Mouse (Mus musculus) spleen, adult 18-20 months (tissue): Measurements from ENCODE around the gene Ascc3.

Experiments
- DNase-seq, 2 experiments: peaks; one replicate each; pipeline ENCODE4 v3.0.0; 2022; ENCODE audit warnings: mixed read lengths in 2 of 2

Gene Ascc3

DNA sequence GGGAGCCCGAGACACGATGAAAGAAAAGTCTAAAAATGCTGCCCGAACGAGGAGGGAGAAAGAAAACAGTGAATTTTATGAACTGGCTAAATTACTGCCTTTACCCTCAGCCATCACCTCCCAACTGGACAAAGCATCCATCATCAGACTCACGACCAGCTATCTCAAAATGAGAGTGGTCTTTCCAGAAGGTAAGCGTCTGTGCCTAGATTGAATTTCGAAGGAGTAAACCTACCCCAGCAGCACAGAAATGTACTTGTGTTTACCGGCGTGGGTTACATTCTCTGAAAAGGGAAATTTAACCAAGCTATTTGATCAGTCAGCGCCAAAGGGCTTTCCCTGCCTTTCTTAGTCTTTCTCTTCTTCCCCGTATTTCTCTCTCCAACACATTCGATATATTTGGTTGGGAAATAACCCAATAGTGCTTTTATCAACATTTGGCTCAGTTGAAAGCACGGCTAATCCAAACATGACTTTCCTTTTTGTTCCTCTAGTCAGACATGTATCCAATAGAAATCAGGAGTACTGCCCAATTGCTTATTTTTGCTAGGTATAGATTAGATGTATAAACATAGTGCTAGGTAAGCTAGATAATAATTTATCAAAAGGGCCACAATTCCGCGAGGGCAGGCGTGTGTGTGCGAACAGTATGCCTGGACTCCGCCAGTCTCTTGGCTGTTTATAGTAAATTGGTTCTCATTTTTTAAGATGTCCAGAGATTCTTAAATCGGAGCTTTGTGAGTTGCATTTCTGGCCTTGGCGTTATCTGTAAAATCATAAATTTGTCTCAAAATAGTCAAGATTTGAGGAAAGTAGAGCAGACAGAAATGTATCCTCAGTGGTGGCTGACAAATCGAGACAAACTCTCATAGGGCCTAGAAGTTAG is 303.7 kb downstream of the Ascc3 start:
- no peak for DNase-seq

DNA sequence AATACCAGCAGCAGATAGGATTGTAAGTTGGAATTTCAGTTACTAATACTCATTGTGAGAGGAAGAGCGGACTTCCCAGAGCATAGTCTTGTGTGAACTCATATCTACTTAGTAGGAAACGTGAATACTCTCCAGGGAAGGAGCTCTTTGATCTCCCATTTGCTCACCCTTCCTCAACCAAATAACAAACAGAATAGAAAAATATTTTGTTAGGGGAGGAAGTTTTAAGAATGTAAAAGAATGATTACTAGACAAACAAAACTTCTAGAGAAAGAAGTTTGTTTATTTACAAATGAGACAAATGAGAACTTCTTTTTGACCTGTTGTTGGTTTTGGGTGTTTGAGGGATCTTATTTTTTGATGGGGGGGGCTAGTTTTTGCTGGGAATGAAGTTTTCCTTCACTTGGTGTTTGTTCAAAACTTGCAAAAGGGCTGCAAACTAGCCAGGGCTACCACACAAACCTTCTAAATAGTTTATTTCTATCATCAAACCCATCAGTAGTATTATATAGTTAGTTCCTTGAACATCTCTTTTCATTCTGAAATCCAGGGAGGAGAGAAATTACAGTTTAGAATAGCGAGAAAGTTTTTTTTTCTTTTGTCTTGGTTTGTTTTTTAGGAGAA is 304.4 kb downstream of the Ascc3 start:
- DNase-seq: no peak

DNA sequence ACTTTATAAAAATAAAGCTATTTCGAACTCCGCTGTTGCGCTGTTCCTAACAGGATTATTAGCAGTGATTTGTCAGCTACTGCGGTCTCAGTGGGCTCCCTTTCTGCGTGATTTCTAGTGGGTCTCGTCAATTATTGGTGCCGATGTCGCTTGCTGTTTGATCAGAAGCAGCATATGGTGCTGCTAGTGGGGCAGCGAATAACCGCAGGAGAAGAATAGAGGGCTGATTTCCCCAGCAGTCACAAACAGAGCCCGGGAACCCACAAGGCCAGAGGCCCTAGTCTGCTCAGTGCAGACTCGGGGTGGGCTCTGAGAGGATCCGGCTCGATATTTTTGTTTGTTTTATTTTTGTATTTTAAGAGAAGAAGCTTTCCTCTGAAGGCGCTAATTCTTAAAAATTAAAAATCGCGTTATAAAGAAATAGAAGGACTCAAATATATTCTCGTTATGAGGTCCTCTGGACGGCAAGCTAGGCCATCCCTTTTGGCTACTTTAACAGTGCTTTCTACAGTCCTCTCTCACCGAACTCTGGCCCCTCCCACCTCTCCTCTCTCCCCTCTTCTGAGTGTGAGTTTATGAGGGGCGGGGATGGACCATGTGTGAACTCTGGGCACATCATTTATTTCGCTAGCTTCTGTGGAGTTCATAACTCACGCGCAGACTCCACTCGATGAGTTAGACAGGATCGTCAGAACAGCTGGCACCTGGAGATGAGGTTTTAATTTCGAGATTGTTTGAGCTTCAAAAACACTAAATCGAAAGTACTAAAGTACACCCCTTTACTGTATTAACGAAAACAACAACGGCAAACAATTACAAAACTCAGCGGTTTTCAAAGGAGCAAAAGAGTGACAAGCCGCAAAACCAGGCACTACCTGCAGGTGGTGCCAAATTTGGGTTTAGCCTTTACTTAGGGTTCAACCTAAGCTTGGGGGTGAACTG is 305.3 kb downstream of the Ascc3 start:
- no peak for DNase-seq

DNA sequence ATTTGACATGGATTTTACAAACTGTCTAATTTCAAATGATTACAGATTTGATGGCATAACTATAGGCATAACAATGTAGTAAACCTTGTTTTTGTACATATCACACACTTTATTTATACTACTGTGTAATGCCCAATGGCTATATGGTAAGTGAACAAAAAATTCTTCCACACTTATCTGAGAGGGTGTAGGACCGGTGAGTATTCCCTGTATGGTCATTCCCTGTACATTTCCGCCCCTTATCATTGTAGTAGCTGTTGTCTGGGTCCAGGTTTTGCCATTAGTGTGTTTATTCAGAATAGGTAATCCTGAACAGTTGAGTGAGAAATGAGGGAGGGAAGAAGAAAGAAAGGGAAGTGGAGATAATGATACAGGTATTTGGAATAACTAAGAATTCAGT is 306.2 kb downstream of the Ascc3 start:
- no peak for DNase-seq

- DNase-seq: no peak
Observed at GRCm38 (mm10) chr10:50899846-50900745, 307.6 kb downstream of the Ascc3 start.
